Mouse (Mus musculus): ENCODE measurements at regions not wholly inside any gene's neighbourhood (a gene's known extent, or its start where the extent isn't known, plus 50 kb on each side); places are given as distances from the start of the nearest gene placed in this dataset.

- Histone ChIP-seq H3K27ac (ENCODE audit: low read length) (no peak overlapping the region), H3K4me3 (ENCODE audit: low read length) (no peak overlapping the region), H3K4me1 (ENCODE audit: control insufficient read depth, insufficient read depth, low read length) (no peaks in the 10 kb centered on the region), H3K4me2 (ENCODE audit: low read depth, low read length) (no peak overlapping the region), H3K36me3 (ENCODE audit: control insufficient read depth, insufficient read depth) (no peaks in the 10 kb centered on the region), H3K9ac (ENCODE audit: low read length) (no peak overlapping the region), H3K9me3 (replicated peaks; ENCODE audit: control insufficient read depth, low read length) (no peaks in the 10 kb centered on the region), H3K27me3 (ENCODE audit: control insufficient read depth, insufficient read depth, low read length) (no peaks in the 10 kb centered on the region)
- WGBS: 71% methylated on average over 7 of the region's 7 CpGs
- no peak for ATAC-seq (replicated peaks; ENCODE audit: extremely low read depth, insufficient read depth, low FRiP score)
Observed at GRCm38 (mm10) chr10:23413794-23414518, 63.4 kb upstream of the Eya4 start.

DNA sequence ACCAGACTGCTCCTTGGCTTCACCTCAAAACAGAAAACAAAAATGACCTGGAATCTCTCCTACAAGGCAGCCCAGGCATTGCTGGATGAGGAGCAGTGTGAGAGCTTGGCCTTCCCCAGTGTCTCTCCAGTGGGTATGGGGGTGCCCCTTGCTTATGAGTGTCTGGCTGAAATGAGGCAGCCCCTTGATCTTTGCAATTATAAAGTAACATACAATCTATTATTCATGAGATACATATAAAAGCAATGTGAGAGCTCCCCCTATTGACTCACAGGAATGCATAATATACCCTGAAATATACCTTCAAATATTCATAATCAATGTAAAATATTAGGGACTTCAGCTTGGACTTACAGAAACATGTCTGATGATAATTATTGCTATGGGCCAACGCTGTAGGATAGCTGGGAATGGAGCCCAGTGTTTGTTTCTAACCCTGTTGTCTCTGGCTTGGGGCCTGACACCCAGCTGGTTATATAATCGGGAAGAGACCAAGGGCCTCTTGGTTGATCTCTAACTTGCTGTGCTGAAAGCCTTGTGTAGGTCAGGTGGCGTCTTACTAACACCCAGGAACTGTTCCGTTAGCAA is 52.9 kb upstream of the Eya4 start:
- Histone ChIP-seq H3K9me3 (replicated peaks; ENCODE audit: control insufficient read depth, low read length) (no peaks in the 10 kb centered on the region; the same call in 1 of the 2 replicates), H3K9ac (ENCODE audit: low read length) (no peak overlapping the region), H3K27me3 (ENCODE audit: control insufficient read depth, insufficient read depth, low read length) (no peaks in the 10 kb centered on the region), H3K4me2 (ENCODE audit: low read depth, low read length) (no peak overlapping the region), H3K36me3 (ENCODE audit: control insufficient read depth, insufficient read depth) (no peaks in the 10 kb centered on the region), H3K4me1 (ENCODE audit: control insufficient read depth, insufficient read depth, low read length) (no peaks in the 10 kb centered on the region), H3K27ac (ENCODE audit: low read length) (no peak overlapping the region), H3K4me3 (ENCODE audit: low read length) (no peak overlapping the region)
- WGBS: 49% methylated on average over 4 of the region's 4 CpGs
- no peak for ATAC-seq (replicated peaks; ENCODE audit: extremely low read depth, insufficient read depth, low FRiP score)
